Mouse (Mus musculus) thymus, adult 2 months (tissue): ENCODE measurements around the gene Whrn. TPM values are rescaled to one million over a fixed set of nuclear protein-coding genes. Genes with fewer than 3 reads are reported as not detected.

Source experiments
- DNase-seq: peaks from one replicate; pipeline ENCODE4 v3.0.0; 2021
- H3K27ac ChIP-seq: fragments of 200-500 bp; 2 replicates; pipeline ENCODE4 v1.5.1; 2012; ENCODE audit warnings: low read length, control low read depth; ENCODE audit not compliant: control insufficient read depth, insufficient read depth
- H3K27me3 ChIP-seq: fragments of 200-500 bp; 2 replicates; pipeline ENCODE4 v1.6.1; 2012; ENCODE audit warnings: mild to moderate bottlenecking, low read length, moderate library complexity, mixed read lengths; ENCODE audit not compliant: control insufficient read depth, insufficient read depth
- H3K36me3 ChIP-seq: fragments of 200-500 bp; 2 replicates; pipeline ENCODE4 v1.6.1; 2012; ENCODE audit warnings: mild to moderate bottlenecking, low read length, moderate library complexity; ENCODE audit not compliant: control insufficient read depth, insufficient read depth
- H3K4me1 ChIP-seq: fragments of 200-500 bp; replicated peaks from 2 replicates; pipeline ENCODE4 v1.6.1; 2012; ENCODE audit warnings: low read length; ENCODE audit not compliant: control insufficient read depth, insufficient read depth
- H3K4me3 ChIP-seq: fragments of 200-500 bp; 2 replicates; pipeline ENCODE4 v1.5.1; 2012; ENCODE audit warnings: mild to moderate bottlenecking, low read length, control low read depth, moderate library complexity; ENCODE audit not compliant: control insufficient read depth, insufficient read depth
- CTCF ChIP-seq: fragments of 200-500 bp; IDR thresholded peaks from 2 replicates; pipeline ENCODE4 v1.5.1; 2012; ENCODE audit warnings: mild to moderate bottlenecking, control low read depth, low read length, moderate library complexity, borderline replicate concordance; ENCODE audit not compliant: control insufficient read depth, poor library complexity, insufficient read depth; ENCODE audit errors: extremely low read depth
- POLR2A ChIP-seq: fragments of 200-500 bp; IDR thresholded peaks from 2 replicates; pipeline ENCODE4 v1.6.1; 2012; ENCODE audit warnings: mild to moderate bottlenecking, low read length, control low read depth, moderate library complexity; ENCODE audit not compliant: control insufficient read depth, poor library complexity, insufficient read depth; ENCODE audit errors: extremely low read depth
- WGBS: fragments of 180-500 bp; shearing (Covaris S2); methylation state at CpG from one replicate; pipeline ENCODE4 v1.1.7; 2018; 5-methylcytosine and 5-hydroxymethylcytosine counted together
- polyA plus RNA-seq: library from polyadenylated mRNA; depleted of rRNA; stranded (reverse); fragments of >200 nt; gene quantifications from 2 replicates; pipeline ENCODE4 v1.2.3, GENCODE M21; 2012

The Whrn gene
- polyA plus RNA-seq, 1 experiment, result 132 TPM

GRCm38 (mm10) chr4:63494967-63495914, 550 bp downstream of the Whrn start:
- Histone ChIP-seq H3K4me3 (peak overlapping the region; percentile 63), H3K27ac (peak overlapping the region; percentile 50; the same call in 1 of the 2 replicates), H3K27me3 (no peaks in the 10 kb centered on the region), H3K36me3 (no peaks in the 10 kb centered on the region), H3K4me1 (peaks cover 33% of the 10 kb centered on the region)
- WGBS, result under 1% methylated on average over 107 of the region's 107 CpGs
- peak; percentile 73 for DNase-seq
- TF ChIP-seq CTCF (0 out of 2 replicates have a peak, but pooled peaks have one; percentile 8), POLR2A (0 out of 2 replicates have a peak, but pooled peaks have one; percentile 17)

- DNase-seq, result no peak
- H3K27ac ChIP-seq, result no peak overlapping the region
- H3K36me3 ChIP-seq, result no peaks in the 10 kb centered on the region
- H3K4me1 ChIP-seq, result peaks cover 38% of the 10 kb centered on the region
- 2% methylated on average over 43 of the region's 43 CpGs for WGBS
- TF ChIP-seq POLR2A (no peak), CTCF (0 out of 2 replicates have a peak, but pooled peaks have one; percentile 43)
- no peaks in the 10 kb centered on the region for H3K27me3 ChIP-seq
- peak overlapping the region; percentile 63 for H3K4me3 ChIP-seq
Observed at GRCm38 (mm10) chr4:63494401-63494966, 1.3 kb downstream of the Whrn start.

GRCm38 (mm10) chr4:63493351-63494121, 2.3 kb downstream of the Whrn start:
- WGBS, result 89% methylated on average over 9 of the region's 9 CpGs
- Histone ChIP-seq H3K4me3 (peak overlapping the region; percentile 10; the same call in 1 of the 2 replicates), H3K27ac (no peak overlapping the region), H3K27me3 (no peaks in the 10 kb centered on the region), H3K4me1 (peaks cover 46% of the 10 kb centered on the region), H3K36me3 (no peaks in the 10 kb centered on the region)
- TF ChIP-seq POLR2A, result no peak
- TF ChIP-seq CTCF, result no peak
- no peak for DNase-seq

- WGBS, result 93% methylated on average over 6 of the region's 6 CpGs
- no peak for DNase-seq
- Histone ChIP-seq H3K27ac (no peak overlapping the region), H3K27me3 (no peaks in the 10 kb centered on the region), H3K4me1 (peaks cover 60% of the 10 kb centered on the region), H3K36me3 (no peaks in the 10 kb centered on the region), H3K4me3 (no peak overlapping the region)
- TF ChIP-seq CTCF, result no peak
- no peak for TF ChIP-seq POLR2A
Observed at GRCm38 (mm10) chr4:63491521-63491920, 4.3 kb downstream of the Whrn start.

GRCm38 (mm10) chr4:63490146-63490545, 5.6 kb downstream of the Whrn start:
- TF ChIP-seq POLR2A (no peak), CTCF (no peak)
- Histone ChIP-seq H3K4me1 (peaks cover 64% of the 10 kb centered on the region), H3K27me3 (no peaks in the 10 kb centered on the region), H3K27ac (peak overlapping the region; percentile 84), H3K36me3 (no peaks in the 10 kb centered on the region), H3K4me3 (no peak overlapping the region)
- 14% methylated on average over 3 of the region's 3 CpGs for WGBS
- DNase-seq, result peak; percentile 41

- Histone ChIP-seq H3K27me3 (no peaks in the 10 kb centered on the region), H3K4me3 (no peak overlapping the region), H3K4me1 (peaks cover 64% of the 10 kb centered on the region), H3K27ac (peak overlapping the region; percentile 84), H3K36me3 (no peaks in the 10 kb centered on the region)
- DNase-seq, result peak; percentile 77
- 3% methylated on average over 10 of the region's 10 CpGs for WGBS
- TF ChIP-seq POLR2A (no peak), CTCF (0 out of 2 replicates have a peak, but pooled peaks have one; percentile 20)
Observed at GRCm38 (mm10) chr4:63489676-63490075, 6.1 kb downstream of the Whrn start.
